Mouse (Mus musculus): ENCODE results near the gene Strn3.
"Not testable (repeated sequence)": the region's sequence is repeated elsewhere in the genome, so short reads cannot be mapped to it uniquely, and the experiment has no call there.

Strn3 gene

GRCm38 (mm10) chr12:51705778-51706177 is 14.1 kb upstream of the Strn3 start:
- Histone ChIP-seq H3K36me3 (ENCODE audit: control insufficient read depth, insufficient read depth, low read length, poor library complexity, severe bottlenecking) (no peaks in the 10 kb centered on the region; the same call in none of the 2 replicates), H3K27me3 (ENCODE audit: control insufficient read depth, insufficient read depth, low read length, poor library complexity, severe bottlenecking) (no peaks in the 10 kb centered on the region)
- no peak for DNase-seq (ENCODE audit: low read depth, low spot score)

GRCm38 (mm10) chr12:51704572-51704971 is 12.9 kb upstream of the Strn3 start:
- no peak for DNase-seq (ENCODE audit: low read depth, low spot score)
- H3K36me3 ChIP-seq (ENCODE audit: control insufficient read depth, insufficient read depth, low read length, poor library complexity, severe bottlenecking), result no peaks in the 10 kb centered on the region; the same call in 1 of the 2 replicates

GRCm38 (mm10) chr12:51703859-51704258 is 12.2 kb upstream of the Strn3 start:
- no peaks in the 10 kb centered on the region; the same call in 1 of the 2 replicates for H3K36me3 ChIP-seq (ENCODE audit: control insufficient read depth, insufficient read depth, low read length, poor library complexity, severe bottlenecking)
- no peak for DNase-seq (ENCODE audit: low read depth, low spot score)
- H3K27me3 ChIP-seq (ENCODE audit: control insufficient read depth, insufficient read depth, low read length, poor library complexity, severe bottlenecking), result no peaks in the 10 kb centered on the region

More at GRCm38 (mm10) chr12:51704572-51704971, 12.9 kb upstream of the Strn3 start:
- H3K27me3 ChIP-seq (ENCODE audit: control insufficient read depth, insufficient read depth, low read length, poor library complexity, severe bottlenecking), result no peaks in the 10 kb centered on the region

GRCm38 (mm10) chr12:51701723-51702122 is 10.0 kb upstream of the Strn3 start:
- DNase-seq (ENCODE audit: low read depth, low spot score), result peak; percentile 47
- H3K27me3 ChIP-seq (ENCODE audit: control insufficient read depth, insufficient read depth, low read length, poor library complexity, severe bottlenecking), result no peaks in the 10 kb centered on the region
- H3K36me3 ChIP-seq (ENCODE audit: control insufficient read depth, insufficient read depth, low read length, poor library complexity, severe bottlenecking), result peaks cover 2% of the 10 kb centered on the region

GRCm38 (mm10) chr12:51699623-51700393 is 8.1 kb upstream of the Strn3 start:
- DNase-seq (ENCODE audit: low read depth, low spot score), result no peak
- Histone ChIP-seq H3K27me3 (ENCODE audit: control insufficient read depth, insufficient read depth, low read length, poor library complexity, severe bottlenecking) (no peaks in the 10 kb centered on the region), H3K36me3 (ENCODE audit: control insufficient read depth, insufficient read depth, low read length, poor library complexity, severe bottlenecking) (peaks cover 2% of the 10 kb centered on the region; the same call in 1 of the 2 replicates)

- Histone ChIP-seq H3K36me3 (ENCODE audit: control insufficient read depth, insufficient read depth, low read length, poor library complexity, severe bottlenecking) (peaks cover 2% of the 10 kb centered on the region; the same call in 1 of the 2 replicates), H3K27me3 (ENCODE audit: control insufficient read depth, insufficient read depth, low read length, poor library complexity, severe bottlenecking) (no peaks in the 10 kb centered on the region)
- DNase-seq (ENCODE audit: low read depth, low spot score), result no peak
These were observed 4.5 kb upstream of the Strn3 start for GRCm38 (mm10) chr12:51696157-51696556.

- no peak for DNase-seq (ENCODE audit: low read depth, low spot score)
- Histone ChIP-seq H3K27me3 (ENCODE audit: control insufficient read depth, insufficient read depth, low read length, poor library complexity, severe bottlenecking) (no peaks in the 10 kb centered on the region), H3K36me3 (ENCODE audit: control insufficient read depth, insufficient read depth, low read length, poor library complexity, severe bottlenecking) (peaks cover 2% of the 10 kb centered on the region; the same call in 1 of the 2 replicates)
These were observed 3.3 kb upstream of the Strn3 start for GRCm38 (mm10) chr12:51694966-51695365.

GRCm38 (mm10) chr12:51694096-51694495 is 2.4 kb upstream of the Strn3 start:
- no peaks in the 10 kb centered on the region for H3K27me3 ChIP-seq (ENCODE audit: control insufficient read depth, insufficient read depth, low read length, poor library complexity, severe bottlenecking)
- peaks cover 2% of the 10 kb centered on the region; the same call in 1 of the 2 replicates for H3K36me3 ChIP-seq (ENCODE audit: control insufficient read depth, insufficient read depth, low read length, poor library complexity, severe bottlenecking)
- no peak for DNase-seq (ENCODE audit: low read depth, low spot score)

GRCm38 (mm10) chr12:51693419-51693818 is 1.7 kb upstream of the Strn3 start:
- H3K27me3 ChIP-seq (ENCODE audit: control insufficient read depth, insufficient read depth, low read length, poor library complexity, severe bottlenecking), result no peaks in the 10 kb centered on the region
- peaks cover 2% of the 10 kb centered on the region; the same call in 1 of the 2 replicates for H3K36me3 ChIP-seq (ENCODE audit: control insufficient read depth, insufficient read depth, low read length, poor library complexity, severe bottlenecking)
- DNase-seq (ENCODE audit: low read depth, low spot score), result no peak

GRCm38 (mm10) chr12:51692870-51693269 is 1.2 kb upstream of the Strn3 start:
- not testable (repeated sequence) for H3K36me3 ChIP-seq (ENCODE audit: control insufficient read depth, insufficient read depth, low read length, poor library complexity, severe bottlenecking); H3K27me3 ChIP-seq (ENCODE audit: control insufficient read depth, insufficient read depth, low read length, poor library complexity, severe bottlenecking); DNase-seq (ENCODE audit: low read depth, low spot score)

- no peaks in the 10 kb centered on the region for H3K36me3 ChIP-seq (ENCODE audit: control insufficient read depth, insufficient read depth, low read length, poor library complexity, severe bottlenecking)
- DNase-seq (ENCODE audit: low read depth, low spot score), result peak; percentile 73
- H3K27me3 ChIP-seq (ENCODE audit: control insufficient read depth, insufficient read depth, low read length, poor library complexity, severe bottlenecking), result no peaks in the 10 kb centered on the region
These were observed 528 bp downstream of the Strn3 start, which contains the start of gene Ap4s1 for GRCm38 (mm10) chr12:51690893-51691844. Gene Ap4s1, plus strand, starts transcription at chr12:51691033.

GRCm38 (mm10) chr12:51688546-51688945 is 3.2 kb downstream of the Strn3 start:
- no peaks in the 10 kb centered on the region for H3K36me3 ChIP-seq (ENCODE audit: control insufficient read depth, insufficient read depth, low read length, poor library complexity, severe bottlenecking)
- no peaks in the 10 kb centered on the region for H3K27me3 ChIP-seq (ENCODE audit: control insufficient read depth, insufficient read depth, low read length, poor library complexity, severe bottlenecking)
- no peak for DNase-seq (ENCODE audit: low read depth, low spot score)

- no peaks in the 10 kb centered on the region for H3K27me3 ChIP-seq (ENCODE audit: control insufficient read depth, insufficient read depth, low read length, poor library complexity, severe bottlenecking)
These were observed 12.9 kb downstream of the Strn3 start for GRCm38 (mm10) chr12:51678844-51679243.

GRCm38 (mm10) chr12:51676442-51676841 is 15.3 kb downstream of the Strn3 start:
- no peak for DNase-seq (ENCODE audit: low read depth, low spot score)
- Histone ChIP-seq H3K27me3 (ENCODE audit: control insufficient read depth, insufficient read depth, low read length, poor library complexity, severe bottlenecking) (no peaks in the 10 kb centered on the region), H3K36me3 (ENCODE audit: control insufficient read depth, insufficient read depth, low read length, poor library complexity, severe bottlenecking) (no peaks in the 10 kb centered on the region)

More at GRCm38 (mm10) chr12:51678844-51679243, 12.9 kb downstream of the Strn3 start:
- no peaks in the 10 kb centered on the region for H3K36me3 ChIP-seq (ENCODE audit: control insufficient read depth, insufficient read depth, low read length, poor library complexity, severe bottlenecking)
- DNase-seq (ENCODE audit: low read depth, low spot score), result peak; percentile 32

All from splenic B cell, adult 2 months (primary cell).